Mouse (Mus musculus): Measurements from ENCODE around the gene Hps3. TPM values are rescaled to one million over a fixed set of nuclear protein-coding genes. Genes with fewer than 3 reads are reported as not detected.

Gene Hps3
- polyA plus RNA-seq, 1 experiment from 2014 or later: 15.1 TPM

Other genes with a start within 250 kb of the Hps3 start
- gene Cp, start 78.3 kb downstream of the Hps3 start, polyA plus RNA-seq (2015; fragmentation: Nextera tagmentation; extraction: Ambion mirVana): 4.1 and 6.4 TPM in 2 replicates
- gene Hltf, start 22.5 kb upstream of the Hps3 start, polyA plus RNA-seq (2015; fragmentation: Nextera tagmentation; extraction: Ambion mirVana): 22.3 and 24.6 TPM in 2 replicates
- gene Gyg, start 120.0 kb upstream of the Hps3 start, polyA plus RNA-seq (2015; fragmentation: Nextera tagmentation; extraction: Ambion mirVana): 29.4 and 34.6 TPM in 2 replicates
- 0.28 and 0.71 TPM in 2 replicates for gene Cpa3, start 206.9 kb upstream of the Hps3 start, polyA plus RNA-seq (2015; fragmentation: Nextera tagmentation; extraction: Ambion mirVana)
- 0.29 and 0.30 TPM in 2 replicates for gene Cpb1, start 240.4 kb upstream of the Hps3 start, polyA plus RNA-seq (2015; fragmentation: Nextera tagmentation; extraction: Ambion mirVana)